Mouse (Mus musculus): Measurements from ENCODE around the gene Enkd1. TPM values are rescaled to one million over a fixed set of nuclear protein-coding genes. Genes with fewer than 3 reads are reported as not detected.
A peak's percentile ranks its signal among the peaks of the same experiment; 100 is the strongest.

Gene Enkd1
- polyA plus RNA-seq (2016; fragmentation: Nextera tagmentation; extraction: Ambion mirVana): 49.3 and 54.0 TPM in 2 replicates

GRCm38 (mm10) chr8:105707498-105708403 lies at the start of gene Enkd1, which contains the start of gene 4933405L10Rik:
Gene Enkd1, minus strand, starts transcription at chr8:105708210.
Gene 4933405L10Rik, plus strand, starts transcription at chr8:105707655.
- peaks cover 22% of the 10 kb centered on the region for H3K4me1 ChIP-seq
- H3K4me3 ChIP-seq: peak within 1 kb of the TSS; percentile 91
- H3K9me3 ChIP-seq: no peaks in the 10 kb centered on the region
- H3K36me3 ChIP-seq (replicated peaks): peaks cover 33% of the 10 kb centered on the region
- WGBS: 2% methylated on average over 55 of the region's 55 CpGs
- H3K27me3 ChIP-seq (replicated peaks; ENCODE audit: low read depth, poor library complexity, severe bottlenecking): no peaks in the 10 kb centered on the region
- peak; percentile 95 for DNase-seq (ENCODE audit: low spot score)
- peak within 1 kb of the TSS; percentile 92 for H3K27ac ChIP-seq (replicated peaks)

GRCm38 (mm10) chr8:105754688-105755087 lies 46.7 kb upstream of the Enkd1 start:
- no peak overlapping the region for H3K27ac ChIP-seq (replicated peaks)
- DNase-seq (ENCODE audit: low spot score): no peak
- peaks cover 20% of the 10 kb centered on the region for H3K36me3 ChIP-seq (replicated peaks)
- H3K9me3 ChIP-seq: no peaks in the 10 kb centered on the region
- H3K4me1 ChIP-seq: peaks cover 28% of the 10 kb centered on the region
- H3K4me3 ChIP-seq: no peak overlapping the region
- WGBS: 83% methylated on average over 2 of the region's 2 CpGs
- H3K27me3 ChIP-seq (replicated peaks; ENCODE audit: low read depth, poor library complexity, severe bottlenecking): no peaks in the 10 kb centered on the region

- no peak for DNase-seq (ENCODE audit: low spot score)
- H3K4me1 ChIP-seq: peaks cover 31% of the 10 kb centered on the region
- H3K9me3 ChIP-seq: no peaks in the 10 kb centered on the region
- no peaks in the 10 kb centered on the region for H3K27me3 ChIP-seq (replicated peaks; ENCODE audit: low read depth, poor library complexity, severe bottlenecking)
- WGBS: 82% methylated on average over 2 of the region's 2 CpGs
- peaks cover 20% of the 10 kb centered on the region for H3K36me3 ChIP-seq (replicated peaks)
- no peak overlapping the region for H3K4me3 ChIP-seq
- H3K27ac ChIP-seq (replicated peaks): no peak overlapping the region
Measured at GRCm38 (mm10) chr8:105753916-105754315, 45.9 kb upstream of the Enkd1 start.

GRCm38 (mm10) chr8:105750606-105751005 lies 42.6 kb upstream of the Enkd1 start:
- Histone ChIP-seq H3K9me3 (no peaks in the 10 kb centered on the region), H3K27me3 (replicated peaks; ENCODE audit: low read depth, poor library complexity, severe bottlenecking) (no peaks in the 10 kb centered on the region), H3K27ac (replicated peaks) (peak overlapping the region; percentile 72), H3K36me3 (replicated peaks) (peaks cover 23% of the 10 kb centered on the region), H3K4me1 (peaks cover 32% of the 10 kb centered on the region), H3K4me3 (peak overlapping the region; percentile 33)
- WGBS: 13% methylated on average over 11 of the region's 11 CpGs
- DNase-seq (ENCODE audit: low spot score): peak; percentile 55

GRCm38 (mm10) chr8:105743301-105743700 lies 35.3 kb upstream of the Enkd1 start:
- H3K9me3 ChIP-seq: no peaks in the 10 kb centered on the region
- H3K27me3 ChIP-seq (replicated peaks; ENCODE audit: low read depth, poor library complexity, severe bottlenecking): no peaks in the 10 kb centered on the region
- WGBS: 89% methylated on average over 4 of the region's 4 CpGs

GRCm38 (mm10) chr8:105739216-105739615 lies 31.2 kb upstream of the Enkd1 start:
- WGBS: 92% methylated on average over 5 of the region's 5 CpGs
- Histone ChIP-seq H3K36me3 (replicated peaks) (peaks cover 17% of the 10 kb centered on the region), H3K9me3 (no peaks in the 10 kb centered on the region), H3K27ac (replicated peaks) (no peak overlapping the region), H3K4me1 (peaks cover 5% of the 10 kb centered on the region), H3K4me3 (no peak overlapping the region), H3K27me3 (replicated peaks; ENCODE audit: low read depth, poor library complexity, severe bottlenecking) (no peaks in the 10 kb centered on the region)
- DNase-seq (ENCODE audit: low spot score): no peak

More at GRCm38 (mm10) chr8:105743301-105743700, 35.3 kb upstream of the Enkd1 start:
- Histone ChIP-seq H3K4me3 (no peak overlapping the region), H3K4me1 (peaks cover 13% of the 10 kb centered on the region), H3K36me3 (replicated peaks) (peaks cover 17% of the 10 kb centered on the region), H3K27ac (replicated peaks) (no peak overlapping the region)
- no peak for DNase-seq (ENCODE audit: low spot score)

- H3K9me3 ChIP-seq: no peaks in the 10 kb centered on the region
- H3K4me1 ChIP-seq: no peaks in the 10 kb centered on the region
- H3K27ac ChIP-seq (replicated peaks): no peak overlapping the region
- H3K4me3 ChIP-seq: no peak overlapping the region
- no peak for DNase-seq (ENCODE audit: low spot score)
- H3K27me3 ChIP-seq (replicated peaks; ENCODE audit: low read depth, poor library complexity, severe bottlenecking): no peaks in the 10 kb centered on the region
- 91% methylated on average over 5 of the region's 5 CpGs for WGBS
- H3K36me3 ChIP-seq (replicated peaks): peaks cover 15% of the 10 kb centered on the region
Measured at GRCm38 (mm10) chr8:105732186-105732585, 24.2 kb upstream of the Enkd1 start.

- Histone ChIP-seq H3K4me3 (no peak overlapping the region), H3K27ac (replicated peaks) (no peak overlapping the region), H3K27me3 (replicated peaks; ENCODE audit: low read depth, poor library complexity, severe bottlenecking) (no peaks in the 10 kb centered on the region), H3K36me3 (replicated peaks) (peaks cover 49% of the 10 kb centered on the region), H3K4me1 (no peaks in the 10 kb centered on the region), H3K9me3 (no peaks in the 10 kb centered on the region)
- WGBS: 83% methylated on average over 18 of the region's 18 CpGs
- no peak for DNase-seq (ENCODE audit: low spot score)
Measured at GRCm38 (mm10) chr8:105727397-105728124, 19.6 kb upstream of the Enkd1 start.

- no peaks in the 10 kb centered on the region for H3K9me3 ChIP-seq
- no peak overlapping the region for H3K27ac ChIP-seq (replicated peaks)
- peaks cover 58% of the 10 kb centered on the region for H3K36me3 ChIP-seq (replicated peaks)
- no peaks in the 10 kb centered on the region for H3K27me3 ChIP-seq (replicated peaks; ENCODE audit: low read depth, poor library complexity, severe bottlenecking)
- no peaks in the 10 kb centered on the region for H3K4me1 ChIP-seq
- 79% methylated on average over 5 of the region's 5 CpGs for WGBS
- DNase-seq (ENCODE audit: low spot score): no peak
- no peak overlapping the region for H3K4me3 ChIP-seq
Measured at GRCm38 (mm10) chr8:105725726-105726125, 17.7 kb upstream of the Enkd1 start.

GRCm38 (mm10) chr8:105722861-105723260 lies 14.9 kb upstream of the Enkd1 start:
- no peaks in the 10 kb centered on the region for H3K27me3 ChIP-seq (replicated peaks; ENCODE audit: low read depth, poor library complexity, severe bottlenecking)
- no peaks in the 10 kb centered on the region for H3K9me3 ChIP-seq
- H3K4me3 ChIP-seq: no peak overlapping the region
- H3K27ac ChIP-seq (replicated peaks): no peak overlapping the region
- peaks cover 66% of the 10 kb centered on the region for H3K36me3 ChIP-seq (replicated peaks)
- WGBS: 91% methylated on average over 9 of the region's 9 CpGs
- DNase-seq (ENCODE audit: low spot score): no peak
- H3K4me1 ChIP-seq: no peaks in the 10 kb centered on the region

- Histone ChIP-seq H3K27me3 (replicated peaks; ENCODE audit: low read depth, poor library complexity, severe bottlenecking) (no peaks in the 10 kb centered on the region), H3K4me3 (no peak overlapping the region), H3K4me1 (no peaks in the 10 kb centered on the region), H3K36me3 (replicated peaks) (peaks cover 69% of the 10 kb centered on the region), H3K27ac (replicated peaks) (no peak overlapping the region), H3K9me3 (no peaks in the 10 kb centered on the region)
- 81% methylated on average over 4 of the region's 4 CpGs for WGBS
- DNase-seq (ENCODE audit: low spot score): no peak
Measured at GRCm38 (mm10) chr8:105719637-105720036, 11.6 kb upstream of the Enkd1 start.

- H3K27me3 ChIP-seq (replicated peaks; ENCODE audit: low read depth, poor library complexity, severe bottlenecking): no peaks in the 10 kb centered on the region
- no peaks in the 10 kb centered on the region for H3K9me3 ChIP-seq
- H3K4me1 ChIP-seq: no peaks in the 10 kb centered on the region
- no peak overlapping the region for H3K27ac ChIP-seq (replicated peaks)
- DNase-seq (ENCODE audit: low spot score): no peak
- 91% methylated on average over 15 of the region's 15 CpGs for WGBS
- no peak overlapping the region for H3K4me3 ChIP-seq
- H3K36me3 ChIP-seq (replicated peaks): peaks cover 48% of the 10 kb centered on the region
Measured at GRCm38 (mm10) chr8:105716302-105716945, 8.4 kb upstream of the Enkd1 start.
